ENCODE assay signal across 8 mouse cellular contexts in genomic region chr6:99265173-99265572, GRCm38 (mm10).
DNase-seq lines count a peak whose midpoint lies in the region; ATAC-seq and TF ChIP-seq lines count a peak whose summit lies in the region.

No protein-coding gene starts in this region.

- TF ChIP-seq CTCF in heart, postnatal 0 days (IDR thresholded peaks at IDR 0.05; ENCODE audit: low read depth), result no peak
- peak; percentile 34; the same call in 1 of the 2 replicates for TF ChIP-seq CTCF in brain, embryonic 14.5 days (IDR thresholded peaks at IDR 0.05; ENCODE audit: borderline replicate concordance, extremely low read depth, insufficient read depth, insufficient read length)
- TF ChIP-seq CTCF in liver, embryonic 14.5 days (IDR thresholded peaks at IDR 0.05; ENCODE audit: low read depth), result no peak

- peak overlapping the region; percentile 52; the same call in 1 of the 2 replicates for H3K9ac ChIP-seq in heart, postnatal 0 days (replicated peaks; ENCODE audit: low read depth, low read length)
- H3K9ac ChIP-seq in liver, embryonic 14.5 days (replicated peaks), result no peak overlapping the region

- no peak for TF ChIP-seq EP300 in heart, postnatal 0 days (IDR thresholded peaks at IDR 0.05; ENCODE audit: low read depth)
- TF ChIP-seq EP300 in liver, embryonic 14.5 days (IDR thresholded peaks at IDR 0.05; ENCODE audit: low read depth), result no peak

- DNase-seq in heart, postnatal 0 days (ENCODE audit: low spot score), result no peak
- no peak for DNase-seq in heart, postnatal 25 days (ENCODE audit: low spot score)
- peak; percentile 50 to 53 for DNase-seq in B cell, adult 2 months
- peak; percentile 65 for DNase-seq in brain, embryonic 14.5 days (ENCODE audit: low read depth)
- DNase-seq in liver, embryonic 14.5 days (ENCODE audit: low read depth in 3 of 3, low spot score in 3 of 3), result no peak
- no peak for DNase-seq in adipocyte (ENCODE audit: low spot score)
- DNase-seq in cerebellum, adult 11-12 months, result no peak
- no peak for DNase-seq in urinary bladder, adult 2 months (ENCODE audit: low spot score)

- H3K4me1 ChIP-seq in heart, postnatal 0 days (ENCODE audit: control insufficient read depth, insufficient read depth), result peaks cover 45% of the 10 kb centered on the region
- H3K4me1 ChIP-seq in liver, embryonic 14.5 days (replicated peaks; ENCODE audit: control insufficient read depth in 2 of 2, insufficient read depth in 2 of 2, low read length in 1 of 2), result peaks cover 0 to 24% of the 10 kb centered on the region in 2 experiments; a peak in 2 of 4 replicates

- intact Hi-C loops in heart, postnatal 25 days (cut with DNase I), result loop anchor here (5.0 kb wide), 1 partner anchor 257 kb away; the partner anchor contains the start of gene Foxp1

- no peak for TF ChIP-seq POLR2A in brain, embryonic 14.5 days (IDR thresholded peaks at IDR 0.05; ENCODE audit: borderline replicate concordance, extremely low read depth, insufficient read depth, insufficient read length, poor library complexity, severe bottlenecking)

- no peak overlapping the region for H3K4me3 ChIP-seq in heart, postnatal 0 days (ENCODE audit: low read depth, low read length)
- H3K4me3 ChIP-seq in liver, embryonic 14.5 days (ENCODE audit: insufficient read depth in 1 of 2, low read depth in 2 of 2, low read length in 2 of 2), result no peak overlapping the region

- H3K36me3 ChIP-seq in heart, postnatal 0 days (replicated peaks; ENCODE audit: control insufficient read depth, insufficient read depth, low read length), result no peaks in the 10 kb centered on the region
- no peaks in the 10 kb centered on the region for H3K36me3 ChIP-seq in liver, embryonic 14.5 days (replicated peaks; ENCODE audit: control insufficient read depth, insufficient read depth, low read depth)

- H3K27me3 ChIP-seq in heart, postnatal 0 days (ENCODE audit: control insufficient read depth, insufficient read depth, low read length), result no peaks in the 10 kb centered on the region
- no peaks in the 10 kb centered on the region for H3K27me3 ChIP-seq in liver, embryonic 14.5 days (ENCODE audit: control insufficient read depth, insufficient read depth, low read length)

- 44% methylated on average over 4 of the region's 4 CpGs for WGBS in heart, postnatal 0 days
- WGBS in liver, embryonic 14.5 days (ENCODE audit: insufficient replicate concordance), result 25% methylated on average over 4 of the region's 4 CpGs

- no peak overlapping the region for H3K27ac ChIP-seq in heart, postnatal 0 days (ENCODE audit: low read depth)
- H3K27ac ChIP-seq in liver, embryonic 14.5 days, result no peak overlapping the region

- peak overlapping the region; percentile 59; the same call in 1 of the 2 replicates for H3K4me2 ChIP-seq in heart, postnatal 0 days (ENCODE audit: low read depth, low read length)
- H3K4me2 ChIP-seq in liver, embryonic 14.5 days (ENCODE audit: low read depth), result peak overlapping the region; percentile 51

- H3K9me3 ChIP-seq in heart, postnatal 0 days (replicated peaks; ENCODE audit: control insufficient read depth, low read length), result no peaks in the 10 kb centered on the region
- no peaks in the 10 kb centered on the region for H3K9me3 ChIP-seq in liver, embryonic 14.5 days (ENCODE audit: control insufficient read depth, low read length)

- ATAC-seq in heart, postnatal 0 days (ENCODE audit: insufficient read depth, low read depth), result no peak
- ATAC-seq in liver, embryonic 14.5 days (ENCODE audit: insufficient read depth), result no peak

Comparison
In these comparisons a context has a peak if more than half of its experiments do, and no peak if none do; other contexts are left out.
1. DNase-seq: peak in B cell, adult 2 months (2 of 2) and brain, embryonic 14.5 days (single experiment); none in heart, postnatal 0 days (single experiment), heart, postnatal 25 days (single experiment), liver, embryonic 14.5 days (0 of 3), adipocyte (single experiment), cerebellum, adult 11-12 months (single experiment) and urinary bladder, adult 2 months (single experiment).